Mouse (Mus musculus) heart, embryonic 15.5 days (tissue): ENCODE results near the gene Olfr90. TPM values are rescaled to one million over a fixed set of nuclear protein-coding genes. Genes with fewer than 3 reads are reported as not detected.

Source experiments
- ATAC-seq: fragments of 200-750 bp; cut with Nextera tagmentation; replicated peaks from 2 replicates; pipeline ENCODE4 v1.8.0; 2017; ENCODE audit warnings: low read depth, moderate TSS enrichment; ENCODE audit not compliant: insufficient number of reproducible peaks, insufficient read depth, low FRiP score
- H3K27ac ChIP-seq: fragments of 300-500 bp; sonication (generic); 2 replicates; pipeline ENCODE4 v1.5.1; 2015; ENCODE audit warnings: mild to moderate bottlenecking, inconsistent platforms
- H3K27me3 ChIP-seq: fragments of 300-500 bp; sonication (generic); 2 replicates; pipeline ENCODE4 v1.6.1; 2015; ENCODE audit warnings: inconsistent platforms
- H3K36me3 ChIP-seq: fragments of 300-500 bp; sonication (generic); 2 replicates; pipeline ENCODE4 v1.6.1; 2015; ENCODE audit warnings: mild to moderate bottlenecking, inconsistent platforms
- H3K4me1 ChIP-seq: fragments of 300-500 bp; sonication (generic); replicated peaks from 2 replicates; pipeline ENCODE4 v1.6.1; 2015; ENCODE audit warnings: inconsistent platforms
- H3K4me2 ChIP-seq: fragments of 300-500 bp; sonication (generic); 2 replicates; pipeline ENCODE4 v1.6.1; 2015; ENCODE audit warnings: inconsistent platforms, mild to moderate bottlenecking, moderate library complexity
- H3K4me3 ChIP-seq: fragments of 300-500 bp; sonication (generic); 2 replicates; pipeline ENCODE4 v1.5.1; 2015; ENCODE audit warnings: mild to moderate bottlenecking, inconsistent platforms
- H3K9ac ChIP-seq: fragments of 300-500 bp; sonication (generic); 2 replicates; pipeline ENCODE4 v1.6.1; 2015; ENCODE audit warnings: mild to moderate bottlenecking, inconsistent platforms
- H3K9me3 ChIP-seq: fragments of 300-500 bp; sonication (generic); replicated peaks from 2 replicates; pipeline ENCODE4 v1.6.1; 2016; ENCODE audit warnings: inconsistent platforms
- WGBS: fragments of 180-500 bp; shearing (Covaris S2); methylation state at CpG from one replicate; pipeline ENCODE4 v1.1.7; 2015; ENCODE audit warnings: mixed read lengths; 5-methylcytosine and 5-hydroxymethylcytosine counted together
- polyA plus RNA-seq: library from polyadenylated mRNA; unstranded; fragments of >200 nt; fragmentation: Nextera tagmentation; extraction: Ambion mirVana; gene quantifications from 2 replicates; pipeline ENCODE4 v1.2.1, GENCODE M21; 2015

The Olfr90 gene
- polyA plus RNA-seq, 1 experiment from 2014 or later = not detected

- Histone ChIP-seq H3K27ac (peak within 1 kb of the TSS; percentile 69), H3K9me3 (no peaks in the 10 kb centered on the region), H3K36me3 (no peaks in the 10 kb centered on the region), H3K27me3 (peaks cover 23% of the 10 kb centered on the region), H3K9ac (peak within 1 kb of the TSS; percentile 85), H3K4me3 (peak within 1 kb of the TSS; percentile 92), H3K4me1 (peaks cover 30% of the 10 kb centered on the region), H3K4me2 (peak within 1 kb of the TSS; percentile 97)
- peak; percentile 87 for ATAC-seq
- WGBS = under 1% methylated on average over 39 of the region's 55 CpGs
These were observed 42.5 kb downstream of the Olfr90 start, which contains the start of gene Gabbr1 for GRCm38 (mm10) chr17:37045611-37046311. TSS of gene Gabbr1 (plus strand) at chr17:37045966.

DNA sequence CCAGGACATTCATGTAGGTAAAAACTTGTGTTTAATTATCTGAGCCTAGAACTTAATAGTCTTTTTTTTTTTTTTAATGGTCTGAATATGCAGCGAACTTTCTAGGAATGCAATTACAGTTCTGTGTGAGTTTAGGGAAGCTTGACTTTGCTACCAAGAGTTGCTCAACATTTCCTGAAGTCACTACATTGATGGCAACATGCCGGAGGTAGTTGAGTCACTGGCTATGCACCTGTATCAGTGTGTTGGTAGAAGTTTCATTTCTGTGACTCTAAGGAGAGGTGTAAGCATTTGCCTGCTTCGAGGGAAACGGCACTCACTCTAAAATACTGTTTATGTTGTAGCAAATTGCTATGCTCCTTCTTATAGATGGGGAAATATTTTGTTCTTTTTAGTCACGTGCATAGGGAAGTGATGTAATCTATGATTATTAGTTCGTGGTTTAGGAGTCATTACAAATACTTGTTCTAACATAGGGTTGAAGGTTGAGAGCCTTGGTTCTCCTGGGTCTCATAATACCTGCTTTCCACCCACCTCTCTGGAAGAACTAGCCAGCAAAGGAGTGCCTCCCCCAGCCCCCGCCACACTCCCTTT lies 43.6 kb downstream of the Olfr90 start:
- no peaks in the 10 kb centered on the region for H3K9me3 ChIP-seq
- peak overlapping the region; percentile 85; the same call in 1 of the 2 replicates for H3K9ac ChIP-seq
- H3K4me1 ChIP-seq = peaks cover 20% of the 10 kb centered on the region
- peak overlapping the region; percentile 92 for H3K4me3 ChIP-seq
- H3K27me3 ChIP-seq = peaks cover 19% of the 10 kb centered on the region
- no peak overlapping the region for H3K27ac ChIP-seq
- 75% methylated on average over 7 of the region's 7 CpGs for WGBS
- no peaks in the 10 kb centered on the region for H3K36me3 ChIP-seq
- H3K4me2 ChIP-seq = peak overlapping the region; percentile 97
- no peak for ATAC-seq

- no peaks in the 10 kb centered on the region for H3K9me3 ChIP-seq
- 62% methylated on average over 2 of the region's 2 CpGs for WGBS
- H3K4me3 ChIP-seq = no peak overlapping the region
- ATAC-seq = no peak
- no peak overlapping the region for H3K27ac ChIP-seq
- no peak overlapping the region for H3K4me2 ChIP-seq
- no peaks in the 10 kb centered on the region for H3K36me3 ChIP-seq
- no peaks in the 10 kb centered on the region for H3K27me3 ChIP-seq
- no peaks in the 10 kb centered on the region for H3K4me1 ChIP-seq
- H3K9ac ChIP-seq = no peak overlapping the region
These were observed 49.0 kb downstream of the Olfr90 start for GRCm38 (mm10) chr17:37039127-37039894.

Other genes starting within 250 kb of the Olfr90 start
- gene Trim15, start 221.3 kb downstream of the Olfr90 start, polyA plus RNA-seq = 0.06 and 0.13 TPM in 2 replicates
- gene Trim10, start 218.9 kb downstream of the Olfr90 start, polyA plus RNA-seq = 9.5 and 14.1 TPM in 2 replicates
- gene Trim40, start 198.4 kb downstream of the Olfr90 start, polyA plus RNA-seq = not detected in 2 replicates
- not detected in 2 replicates for gene Trim31, start 190.4 kb downstream of the Olfr90 start, polyA plus RNA-seq
- 0.33 and 0.48 TPM in 2 replicates for gene Rnf39, start 145.6 kb downstream of the Olfr90 start, polyA plus RNA-seq
- gene Ppp1r11, start 136.8 kb downstream of the Olfr90 start, polyA plus RNA-seq = 73.1 and 81.3 TPM in 2 replicates
- 41.2 and 47.4 TPM in 2 replicates for gene Znrd1, start 129.9 kb downstream of the Olfr90 start, polyA plus RNA-seq
- gene Znrd1as, start 129.9 kb downstream of the Olfr90 start, polyA plus RNA-seq = 6.2 and 7.4 TPM in 2 replicates
- not detected in 2 replicates for gene 2410137M14Rik, start 107.3 kb downstream of the Olfr90 start, polyA plus RNA-seq
- gene H2-M5, start 99.0 kb downstream of the Olfr90 start, polyA plus RNA-seq = 0.34 and 0.49 TPM in 2 replicates
- 32.4 and 40.4 TPM in 2 replicates for gene Zfp57, start 87.3 kb downstream of the Olfr90 start, polyA plus RNA-seq
- 0.13 TPM in 1 of 2 replicates, not detected in the other for gene Mog, start 65.1 kb downstream of the Olfr90 start, polyA plus RNA-seq
- 4.6 and 5.6 TPM in 2 replicates for gene Gabbr1, start 42.5 kb downstream of the Olfr90 start, polyA plus RNA-seq
- not detected in 2 replicates for gene Olfr91, start 9.8 kb upstream of the Olfr90 start, polyA plus RNA-seq
- gene Olfr92, start 31.6 kb upstream of the Olfr90 start, polyA plus RNA-seq = not detected in 2 replicates
- gene Olfr93, start 73.0 kb upstream of the Olfr90 start, polyA plus RNA-seq = not detected in 2 replicates
- 0.35 and 2.7 TPM in 2 replicates for gene Ubd, start 105.4 kb upstream of the Olfr90 start, polyA plus RNA-seq
- not detected in 2 replicates for gene Olfr94, start 112.5 kb upstream of the Olfr90 start, polyA plus RNA-seq
- not detected in 2 replicates for gene Olfr95, start 124.6 kb upstream of the Olfr90 start, polyA plus RNA-seq
- gene Olfr96, start 131.6 kb upstream of the Olfr90 start, polyA plus RNA-seq = not detected in 2 replicates
- not detected in 2 replicates for gene Olfr97, start 148.8 kb upstream of the Olfr90 start, polyA plus RNA-seq
- gene Olfr98, start 175.2 kb upstream of the Olfr90 start, polyA plus RNA-seq = not detected in 2 replicates
- gene H2-M3, start 181.7 kb upstream of the Olfr90 start, polyA plus RNA-seq = 1.5 and 2.8 TPM in 2 replicates
- gene Olfr99, start 195.0 kb upstream of the Olfr90 start, polyA plus RNA-seq = 0.10 TPM in 1 of 2 replicates, not detected in the other
- not detected in 2 replicates for gene Olfr101, start 215.8 kb upstream of the Olfr90 start, polyA plus RNA-seq
- gene Olfr102, start 228.6 kb upstream of the Olfr90 start, polyA plus RNA-seq = not detected in 2 replicates